Mouse (Mus musculus) ovary, postnatal 14 days (tissue): ENCODE measurements around the gene Cep295nl.
A peak's percentile ranks its signal among the peaks of the same experiment; 100 is the strongest.

ENCODE experiments used
- DNase-seq: peaks from one replicate; pipeline ENCODE4 v3.0.0; 2022; ENCODE audit warnings: low spot score

Gene Cep295nl

DNA sequence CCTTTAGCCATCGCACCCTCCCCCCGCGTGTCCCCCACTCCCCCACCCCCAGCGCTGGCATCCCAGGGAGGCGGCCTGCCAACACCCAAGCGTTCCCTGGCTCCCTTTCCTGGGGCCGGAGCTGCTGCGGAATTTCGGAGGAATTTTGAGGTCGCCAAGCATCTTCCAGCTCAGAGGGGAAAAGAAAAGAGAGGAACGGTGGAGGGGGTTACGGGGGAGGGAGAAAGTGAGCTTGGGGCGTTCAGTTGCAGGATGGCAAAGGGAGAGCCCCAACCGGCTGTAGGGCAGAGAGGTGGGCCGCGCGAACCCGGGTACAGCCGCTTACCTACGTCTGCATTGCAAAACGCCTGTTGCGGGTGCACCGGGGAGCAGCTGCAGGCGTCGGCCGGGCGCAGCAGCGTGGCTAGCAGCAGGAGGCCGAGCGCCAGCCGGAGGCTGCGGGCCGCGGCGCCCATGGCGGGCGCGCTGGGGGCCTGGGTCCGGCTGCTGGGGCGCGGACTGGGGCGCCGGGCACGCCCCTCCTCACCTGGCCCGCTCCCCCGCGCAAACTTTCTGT lies 12.4 kb upstream of the Cep295nl start:
- peak; percentile 39 for DNase-seq

DNA sequence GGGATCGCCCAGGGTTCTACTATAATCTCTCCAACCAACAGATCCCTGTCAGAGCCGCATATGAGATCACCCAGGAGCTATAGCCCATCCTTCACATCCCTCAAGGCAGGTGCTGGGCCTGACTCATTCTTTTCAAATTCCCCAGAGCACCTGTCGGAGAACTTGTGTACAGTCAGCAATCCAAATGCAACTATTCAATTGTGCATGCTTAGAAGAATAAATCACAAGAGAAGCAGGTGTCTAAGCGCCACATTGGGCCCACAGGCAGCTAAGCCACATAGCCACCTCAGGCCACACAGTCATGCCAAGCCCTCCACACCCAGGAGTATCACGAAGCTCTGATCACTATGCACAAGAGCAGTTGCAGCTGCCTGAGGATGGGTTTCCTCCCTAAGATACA lies 7.2 kb upstream of the Cep295nl start:
- no peak for DNase-seq

DNA sequence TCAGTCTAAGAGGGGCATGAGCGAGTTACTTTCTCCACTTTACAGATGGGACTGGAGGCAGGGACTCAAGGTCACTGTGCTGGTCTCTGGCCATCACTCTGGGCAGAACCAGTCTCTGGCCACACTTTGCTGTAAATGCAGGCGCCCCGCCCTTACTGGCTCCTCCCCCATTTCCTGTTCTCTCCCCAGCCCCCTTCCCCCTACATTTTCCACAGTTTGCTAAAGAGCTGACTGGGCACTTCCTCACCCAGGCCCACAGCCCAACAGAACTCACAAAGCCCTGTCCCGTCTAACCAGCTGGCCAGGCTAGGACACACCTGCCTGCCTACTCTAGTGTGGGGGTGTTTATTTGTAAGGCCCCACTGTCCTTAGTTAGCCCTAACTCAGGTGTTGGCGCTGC lies 6.6 kb upstream of the Cep295nl start:
- no peak for DNase-seq

DNA sequence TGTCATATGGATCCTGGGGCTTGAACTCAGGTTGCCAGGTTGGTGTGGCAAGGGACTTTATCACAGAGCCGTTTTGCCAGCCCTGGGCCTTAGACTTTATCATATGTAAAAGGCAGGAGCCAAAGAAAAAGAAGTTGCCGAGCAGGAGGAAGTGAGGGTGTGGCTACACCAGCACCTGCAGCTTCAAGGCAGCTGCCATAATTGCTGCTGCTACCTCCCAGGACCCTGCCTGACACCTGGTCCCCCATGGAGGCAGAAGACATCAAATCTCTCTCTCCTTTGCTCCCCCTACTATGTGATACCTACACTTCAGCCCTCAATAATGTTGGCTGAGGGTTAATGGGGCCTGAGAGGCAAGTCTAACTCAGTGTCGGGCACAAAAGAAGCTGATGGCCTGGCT lies 6.1 kb upstream of the Cep295nl start:
- no peak for DNase-seq

DNA sequence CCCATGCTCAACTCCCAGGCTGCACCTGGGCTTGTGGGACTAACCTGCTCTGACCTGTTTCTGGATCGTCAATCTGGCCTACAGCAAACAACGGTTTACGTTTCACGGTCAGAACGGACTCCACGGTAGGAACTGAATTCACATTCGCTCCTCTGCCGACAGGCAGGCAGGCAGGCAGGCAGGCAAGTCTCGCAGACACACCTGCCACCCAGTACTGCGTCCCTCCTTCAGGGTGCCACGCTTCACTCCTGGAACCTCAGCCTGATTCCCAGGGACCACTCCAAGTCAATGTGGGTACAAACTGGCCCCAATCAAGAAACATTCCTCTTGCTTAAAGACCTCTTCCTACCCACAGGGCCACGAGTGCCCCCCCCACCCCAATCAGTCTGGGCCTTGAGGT lies 5.6 kb upstream of the Cep295nl start:
- no peak for DNase-seq

DNA sequence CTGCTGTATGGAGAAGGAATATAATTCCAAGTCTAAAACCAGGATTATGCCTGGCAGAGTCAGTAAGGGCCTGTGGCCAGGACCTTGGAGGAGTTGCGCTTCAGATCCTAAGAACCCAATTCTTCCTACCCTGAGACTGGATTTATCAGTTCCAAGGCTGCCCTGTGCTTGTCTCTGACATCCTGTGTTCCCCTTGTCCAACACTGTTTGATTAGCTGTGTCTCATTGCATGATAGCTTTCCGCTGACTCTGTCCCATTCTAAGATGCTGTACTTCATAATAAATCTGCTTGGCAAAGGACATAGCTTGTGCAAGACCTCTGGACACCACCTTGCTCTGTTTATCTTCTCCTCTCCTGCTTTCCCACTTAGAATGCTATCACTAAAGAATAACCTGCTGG lies 5.1 kb upstream of the Cep295nl start:
- no peak for DNase-seq

DNA sequence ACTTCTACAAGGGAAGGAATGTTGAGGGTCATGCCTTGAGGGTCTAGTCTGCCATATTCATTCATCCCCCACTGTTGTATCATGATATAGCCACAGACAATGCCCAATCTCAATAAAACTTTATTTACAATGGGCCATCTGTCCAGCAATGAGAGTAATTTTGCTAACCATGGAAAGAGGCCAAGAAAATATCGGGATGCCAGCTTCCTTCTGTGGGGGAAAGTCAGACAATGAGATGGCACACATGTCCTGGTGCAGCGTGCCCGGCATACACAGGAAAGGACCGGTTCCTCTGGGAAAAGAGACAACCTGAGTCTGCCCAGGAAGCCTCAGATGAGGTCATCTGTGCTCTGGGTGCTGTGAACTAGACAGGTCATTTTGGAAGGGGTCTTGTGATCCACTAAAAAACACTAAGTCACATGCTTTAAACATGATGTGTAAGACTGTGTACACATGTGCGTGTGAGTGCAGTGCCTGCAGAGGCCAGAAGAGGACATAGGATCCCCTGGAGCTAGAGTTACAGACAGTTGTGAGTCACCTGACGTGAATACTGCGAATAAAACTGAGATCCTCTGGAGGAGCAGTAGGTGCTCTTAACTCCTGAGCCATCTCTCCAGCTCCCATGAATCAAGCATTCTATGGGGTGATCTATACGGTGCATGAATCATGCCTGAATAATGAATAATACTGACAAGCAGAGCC lies 4.2 kb upstream of the Cep295nl start:
- no peak for DNase-seq

DNA sequence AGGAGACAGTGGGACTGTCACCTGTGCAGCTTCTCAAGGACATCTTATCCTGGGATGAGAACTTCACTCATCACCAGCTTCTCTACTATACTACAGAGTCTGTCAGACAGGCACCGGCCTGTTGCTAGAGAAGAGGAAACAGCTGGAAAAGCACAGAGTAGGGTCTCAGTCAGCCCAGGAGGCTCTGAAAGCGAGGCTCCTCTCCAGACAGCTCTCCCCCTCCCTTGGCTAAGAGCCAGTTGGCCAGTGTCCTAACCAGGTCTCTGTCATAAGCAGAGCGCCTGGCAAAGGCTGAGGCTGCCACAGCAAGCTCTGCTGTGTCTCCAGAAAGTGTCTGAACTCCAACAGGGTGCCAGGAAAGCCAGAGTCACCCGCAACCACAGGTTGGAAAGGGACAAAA lies 3.4 kb upstream of the Cep295nl start:
- DNase-seq, result no peak

DNA sequence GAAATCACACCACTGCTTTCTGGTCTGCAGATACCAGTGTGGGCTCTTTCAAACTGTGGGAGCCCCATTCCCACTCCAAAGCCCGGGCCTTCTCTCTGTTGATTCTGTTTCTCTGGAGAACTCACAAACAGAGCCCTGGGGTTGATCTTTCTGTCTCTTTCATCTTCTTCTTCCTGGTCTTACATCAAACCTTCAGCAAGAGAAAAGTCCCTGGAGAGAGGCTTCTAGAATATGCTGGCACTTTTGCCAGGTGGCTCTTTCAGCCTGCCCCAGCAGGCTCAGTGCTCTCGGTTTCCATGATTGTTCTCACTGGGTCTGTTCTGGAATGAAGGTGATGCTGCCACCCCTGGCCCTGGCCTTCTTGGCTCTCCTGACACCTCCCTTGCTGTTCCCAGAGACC lies 1.3 kb upstream of the Cep295nl start:
- DNase-seq, result no peak

DNA sequence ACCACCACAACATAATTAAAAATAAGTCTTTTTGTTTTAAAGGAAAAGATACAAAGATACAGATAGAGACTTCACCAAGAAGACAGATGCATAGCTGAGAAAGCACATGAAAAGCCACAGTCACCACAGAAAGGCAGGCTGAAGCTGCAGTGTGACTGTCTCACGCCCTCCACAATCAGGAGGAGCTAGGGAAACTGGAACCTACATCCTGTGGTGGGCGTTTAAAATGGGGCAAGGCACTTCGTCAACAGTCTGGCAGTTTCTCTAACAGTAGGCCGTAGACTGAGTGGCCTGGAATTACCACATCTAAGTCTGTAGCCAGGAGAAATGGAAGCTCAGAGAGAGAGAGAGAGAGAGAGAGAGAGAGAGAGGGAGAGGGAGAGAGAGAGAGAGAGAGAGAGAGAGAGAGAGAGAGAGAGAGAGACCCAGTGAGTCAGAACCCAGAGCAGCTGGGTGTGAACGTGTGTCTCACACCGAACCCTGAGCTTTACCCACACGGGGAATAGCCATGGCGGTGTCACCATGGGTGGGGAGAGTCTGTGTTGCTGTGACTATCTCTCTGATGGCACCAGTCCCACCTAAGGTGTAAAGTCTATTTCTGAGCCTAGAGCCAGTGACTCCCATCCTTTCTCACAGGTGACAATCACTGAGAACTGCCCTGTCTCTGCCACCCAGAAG lies 4.7 kb downstream of the Cep295nl start:
- DNase-seq, result no peak

DNA sequence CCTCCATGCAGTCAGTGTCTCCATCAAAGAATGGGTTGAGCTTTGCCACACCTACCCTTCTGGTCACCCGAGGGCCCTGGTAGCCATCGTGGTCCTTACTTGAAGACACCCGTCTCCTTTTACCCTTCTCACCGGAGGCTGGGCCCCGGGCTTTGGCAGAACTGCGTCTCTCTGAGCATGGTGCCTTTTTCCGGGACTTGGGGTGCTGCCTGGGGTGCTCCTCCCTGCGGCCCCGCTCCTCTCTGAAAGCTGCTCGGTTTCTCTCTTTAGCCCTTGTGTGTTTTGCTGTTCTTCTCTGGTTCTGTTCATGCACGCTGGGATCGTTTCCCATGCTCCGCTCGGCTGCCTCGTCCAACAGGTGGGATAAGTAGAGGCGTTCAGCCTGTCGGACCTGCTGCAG lies 8.9 kb downstream of the Cep295nl start:
- no peak for DNase-seq

DNA sequence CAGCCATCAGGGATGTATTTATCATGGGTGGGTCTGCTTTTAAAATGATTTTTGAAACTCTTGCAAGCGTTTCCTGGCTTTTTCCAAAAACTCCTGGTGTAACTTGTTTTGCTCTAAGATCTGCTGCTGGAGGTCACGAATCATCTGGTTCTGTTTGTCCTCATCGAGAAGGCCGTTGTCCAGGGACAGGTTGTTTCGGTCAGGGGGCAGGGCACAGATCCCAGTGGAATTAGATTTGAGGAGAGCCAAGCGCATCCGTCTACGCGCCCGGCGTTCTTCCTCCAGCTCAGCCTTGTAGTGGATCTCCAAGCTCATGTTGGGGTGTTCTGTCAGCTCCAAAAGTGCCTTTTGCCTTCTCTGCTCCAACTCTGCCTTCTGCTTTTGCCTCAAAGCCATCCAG lies 9.9 kb downstream of the Cep295nl start:
- DNase-seq, result no peak

DNA sequence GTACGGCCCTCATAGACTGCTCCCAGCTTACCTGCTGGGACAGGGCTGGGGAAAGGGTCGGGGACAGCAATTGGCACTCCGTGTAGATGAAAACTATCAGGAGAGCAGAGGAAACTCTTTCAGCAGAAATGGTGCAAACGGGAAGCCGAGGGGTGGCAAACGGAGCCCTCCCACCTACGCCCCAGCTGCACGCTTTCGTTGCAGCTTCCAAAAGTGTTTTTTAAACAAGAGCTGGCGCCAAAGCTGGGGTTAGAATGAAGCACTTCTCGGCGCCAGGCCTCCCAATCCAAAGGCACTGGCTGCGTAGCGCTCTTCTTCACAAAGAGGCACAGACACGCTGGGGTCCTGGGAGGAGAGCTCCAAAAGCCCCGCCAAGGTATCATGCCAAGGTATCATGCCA lies 11.5 kb downstream of the Cep295nl start:
- no peak for DNase-seq

DNA sequence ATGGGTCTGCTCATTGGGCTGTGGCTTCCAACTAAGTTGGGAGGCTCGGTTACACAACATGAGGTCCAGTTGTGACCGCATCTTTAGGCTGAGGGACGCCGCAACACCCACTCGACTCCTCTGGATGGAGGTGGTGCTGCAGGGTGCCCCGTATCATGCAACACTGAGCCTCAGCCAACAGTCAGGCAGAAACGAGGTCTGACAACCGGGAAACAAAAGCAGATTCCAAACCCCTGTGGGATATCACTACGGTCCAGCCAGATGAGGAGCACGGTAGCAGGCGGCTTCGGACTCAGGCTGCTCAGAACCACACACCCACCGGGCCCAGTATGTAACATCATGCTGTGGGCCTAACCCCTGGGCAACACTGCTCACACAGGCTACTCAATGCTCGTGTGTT lies 11.9 kb downstream of the Cep295nl start:
- no peak for DNase-seq

DNA sequence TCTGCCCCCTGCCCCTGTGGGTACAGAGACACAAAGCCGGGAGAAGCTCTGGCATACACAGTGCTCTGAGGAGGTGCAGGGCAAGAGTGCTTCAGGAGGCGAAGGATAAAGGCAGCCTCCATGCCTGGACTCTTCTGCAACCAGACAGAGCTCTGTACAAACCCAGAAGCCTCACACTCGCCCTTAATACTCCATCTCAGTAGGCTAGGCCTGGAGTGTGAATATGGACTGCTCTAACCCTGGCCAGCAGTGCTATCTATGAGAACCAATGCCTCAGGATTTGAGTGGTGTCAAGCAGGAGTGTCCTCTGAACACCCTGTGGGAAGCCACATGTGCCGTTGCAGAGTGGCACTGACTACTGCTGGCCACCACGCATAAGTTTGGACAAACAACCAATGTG lies 13.4 kb downstream of the Cep295nl start:
- DNase-seq, result no peak

DNA sequence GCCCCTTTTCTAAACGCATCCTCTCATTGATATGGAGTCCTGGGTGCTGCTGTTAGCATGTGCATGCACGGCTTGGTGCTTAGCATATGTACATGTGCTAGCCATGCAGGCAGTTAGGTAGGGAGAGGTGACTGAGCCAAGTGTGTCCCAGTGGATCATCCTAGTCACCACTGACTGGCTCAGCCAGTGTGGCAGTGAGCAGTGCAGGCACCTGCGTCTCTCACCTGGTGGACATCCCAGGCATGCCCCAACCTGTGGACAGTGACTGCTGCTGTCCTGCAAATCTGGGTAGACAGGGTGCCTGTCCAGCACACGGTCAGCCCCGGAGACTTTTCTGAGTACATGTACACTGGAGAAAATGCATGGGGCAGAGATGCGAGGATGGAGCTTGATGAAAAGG lies 13.8 kb downstream of the Cep295nl start:
- no peak for DNase-seq

DNA sequence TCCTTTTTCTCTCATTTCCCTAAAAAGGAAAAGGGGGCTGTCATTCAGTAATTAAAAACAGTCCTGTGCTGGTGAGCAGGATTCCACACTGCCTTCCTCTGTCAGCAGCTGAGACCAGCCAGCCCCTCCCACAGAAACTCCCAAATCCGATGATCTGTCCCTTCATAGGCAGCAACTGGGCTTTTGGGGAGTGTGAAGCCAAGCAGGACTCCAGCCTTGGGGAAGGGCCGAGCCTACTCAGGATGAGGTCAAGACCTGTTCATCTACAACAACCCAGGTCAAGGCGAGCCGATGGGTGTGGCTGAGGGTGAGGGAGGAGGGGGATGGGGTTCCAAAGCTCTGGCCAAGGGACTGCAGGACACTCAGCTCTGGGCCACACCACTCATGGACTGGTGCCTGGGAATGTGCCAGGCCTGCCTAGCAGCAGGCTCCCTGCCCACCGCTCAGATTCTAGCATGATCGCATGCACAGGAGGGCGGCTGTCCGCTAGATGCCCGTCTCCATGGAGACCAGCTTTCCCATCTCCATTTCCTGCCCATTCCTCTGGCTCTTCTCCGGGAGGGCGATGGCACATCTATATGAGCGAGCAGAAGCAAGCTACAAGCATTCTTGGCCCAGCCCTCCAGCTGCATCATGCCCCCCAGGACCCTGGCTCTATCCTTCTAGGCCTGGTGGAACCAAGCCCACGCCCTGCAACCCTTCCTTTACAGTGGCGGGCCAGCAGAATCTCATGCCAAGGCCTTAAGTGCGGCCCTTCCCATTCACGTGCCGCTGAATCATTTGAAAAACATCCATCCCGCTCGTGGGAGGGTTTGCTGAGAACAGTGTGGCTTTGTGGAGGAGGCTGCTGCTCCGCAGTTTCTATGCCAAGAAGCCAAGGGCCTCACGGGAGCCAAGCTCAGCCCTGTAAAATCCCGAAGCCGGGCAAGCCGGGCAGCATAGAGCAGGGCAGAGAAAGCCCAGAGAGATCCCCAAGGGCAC lies 15.0 kb downstream of the Cep295nl start:
- DNase-seq, result peak; percentile 63

DNA sequence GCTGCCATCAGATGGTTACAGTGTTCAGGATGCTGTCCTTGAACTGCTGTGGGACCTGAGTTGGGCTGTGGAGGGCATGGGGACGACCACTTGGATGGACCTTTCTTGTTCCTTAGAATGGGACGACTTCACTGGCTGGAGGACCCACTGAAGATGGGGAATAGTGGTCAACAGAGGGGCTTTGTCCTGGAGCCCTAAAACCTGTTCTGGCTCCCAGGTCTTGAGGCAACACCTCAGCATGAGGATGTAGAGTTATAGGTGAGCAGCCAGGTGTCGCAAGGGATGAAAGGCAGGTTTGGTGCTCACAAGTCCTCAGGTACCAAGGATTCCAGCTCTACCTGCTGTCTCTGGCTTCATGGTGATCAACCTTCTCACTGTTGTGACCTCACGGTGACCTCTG lies 15.8 kb downstream of the Cep295nl start:
- DNase-seq, result no peak

DNA sequence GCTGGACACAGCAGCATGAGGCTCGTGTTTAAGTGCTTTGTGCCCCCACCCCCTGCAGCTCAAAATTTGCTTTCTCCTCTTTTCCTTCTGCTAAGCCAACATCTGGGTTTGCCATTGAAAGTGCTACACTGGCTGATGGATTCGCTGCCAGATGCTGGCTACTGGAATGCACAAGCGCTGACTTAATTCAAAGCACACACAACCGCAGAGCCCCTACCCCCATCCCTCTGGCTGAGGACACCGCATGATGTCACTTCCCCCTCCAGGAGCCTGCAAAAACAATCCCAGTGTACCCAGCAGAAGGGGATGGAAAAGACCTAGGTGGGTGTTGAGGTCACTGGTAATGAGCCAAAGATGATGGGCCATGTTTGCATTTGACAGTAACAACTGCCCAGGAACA lies 17.8 kb downstream of the Cep295nl start:
- DNase-seq, result no peak

DNA sequence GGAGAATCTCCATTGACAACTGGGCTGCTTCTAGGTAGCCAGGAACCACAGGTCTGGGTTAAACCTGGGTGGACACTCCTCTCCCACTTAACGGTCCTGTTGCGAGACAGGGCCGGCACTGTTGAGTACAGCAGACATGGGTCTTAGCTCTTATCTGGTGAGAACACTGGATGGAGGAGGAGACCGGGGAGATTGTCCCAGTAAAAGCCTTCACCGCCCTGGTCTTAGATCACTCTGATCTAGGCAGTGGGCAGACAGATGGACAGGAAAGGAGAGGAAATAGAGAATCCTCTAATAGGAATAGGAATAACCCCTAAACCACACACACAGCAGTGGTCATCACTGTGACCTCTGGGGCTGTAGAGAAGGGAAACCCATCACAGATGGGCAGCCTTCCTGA lies 18.3 kb downstream of the Cep295nl start:
- DNase-seq, result no peak

DNA sequence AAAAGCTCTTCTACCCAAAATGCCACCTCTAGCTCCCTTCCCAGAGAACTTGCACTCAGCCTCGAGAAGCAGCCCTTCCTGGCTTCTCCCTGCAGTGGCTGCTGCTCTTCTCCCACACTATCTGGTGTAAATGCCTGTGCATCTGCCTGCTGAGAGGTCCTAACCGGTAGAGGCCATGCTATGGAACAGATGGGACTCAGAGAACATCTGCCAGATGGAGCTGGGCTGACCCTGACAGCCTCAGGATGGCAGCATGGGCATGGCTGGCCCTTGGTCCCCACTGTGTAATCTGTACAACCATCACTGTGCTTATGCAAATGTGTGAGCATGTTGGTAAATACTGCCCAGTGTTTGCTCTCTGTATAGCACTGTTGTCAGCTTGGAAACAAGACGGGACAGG lies 19.7 kb downstream of the Cep295nl start:
- no peak for DNase-seq

DNA sequence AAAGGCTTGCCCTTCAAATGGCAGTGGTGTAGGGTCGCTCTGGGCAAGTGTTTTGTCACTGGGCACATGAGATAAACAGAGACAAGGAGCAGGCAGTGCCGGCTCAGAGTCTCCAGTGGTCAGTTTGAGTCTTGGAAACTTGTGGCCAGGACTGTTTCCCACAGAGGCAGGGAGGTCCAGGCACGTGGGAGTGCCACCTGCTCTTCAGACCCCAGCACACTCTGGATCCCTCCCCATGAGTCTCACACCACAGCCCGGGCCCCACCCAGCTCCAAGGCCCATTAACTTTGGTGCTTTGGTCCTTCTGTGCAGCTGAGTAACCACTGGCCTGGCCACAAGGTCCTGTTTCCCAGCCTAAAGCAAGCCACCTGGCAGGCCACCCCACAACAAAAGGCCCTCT lies 20.3 kb downstream of the Cep295nl start:
- no peak for DNase-seq

DNA sequence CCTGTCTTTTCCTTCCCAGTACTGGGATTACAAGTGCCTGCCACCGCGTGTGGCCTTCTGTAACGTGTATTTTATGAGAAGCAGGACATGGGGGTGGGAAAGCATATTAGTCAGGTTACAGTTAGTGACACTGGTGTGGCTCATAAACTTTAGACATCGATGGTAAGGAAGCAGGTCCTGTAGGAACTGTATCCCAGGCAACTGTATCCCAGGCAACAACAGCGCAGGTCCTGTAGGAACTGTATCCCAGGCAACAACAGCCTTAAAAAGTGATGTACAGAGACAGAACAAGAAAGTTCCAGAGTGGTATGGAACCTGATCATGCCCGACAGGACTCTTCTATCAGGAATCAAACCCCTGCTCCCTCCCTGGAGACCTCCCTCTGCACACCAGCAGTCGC lies 20.8 kb downstream of the Cep295nl start:
- no peak for DNase-seq
